Mouse (Mus musculus): ENCODE measurements around the gene Oas1f.
"Not testable (repeated sequence)": the region's sequence is repeated elsewhere in the genome, so short reads cannot be mapped to it uniquely, and the experiment has no call there.

- not testable (repeated sequence) for TF ChIP-seq IRF4 (IDR thresholded peaks at IDR 0.05; ENCODE audit: low read depth, low read length); MAFK (IDR thresholded peaks at IDR 0.05; ENCODE audit: insufficient replicate concordance, low read length); MAZ (IDR thresholded peaks at IDR 0.05; ENCODE audit: low read depth, low read length); GABPA (IDR thresholded peaks at IDR 0.05; ENCODE audit: insufficient replicate concordance, low read depth, low read length); NELFE (IDR thresholded peaks at IDR 0.05; ENCODE audit: low read depth, low read length); POLR2A (IDR thresholded peaks at IDR 0.05; ENCODE audit: low read depth, low read length); E2F4 (IDR thresholded peaks at IDR 0.05; ENCODE audit: insufficient replicate concordance, low read depth, low read length); ZMIZ1 (IDR thresholded peaks at IDR 0.05; ENCODE audit: low read depth, low read length); JUN (IDR thresholded peaks at IDR 0.05; ENCODE audit: insufficient read depth, low read depth, low read length); TBP (conservative IDR thresholded peaks at IDR 0.05; ENCODE audit: low read depth, low read length); USF1 (IDR thresholded peaks at IDR 0.05; ENCODE audit: low read depth, low read length)
Measured at GRCm38 (mm10) chr5:120893866-120894265, 46.7 kb downstream of the Oas1f start.

Data from CH12.LX (cell line).